Mouse (Mus musculus) T-helper 1 cell (primary cell): Measurements from ENCODE around the gene Cd1d1.

Experiments
- in situ Hi-C: fragments of 300-600 bp; cut with MboI, MseI; formaldehyde crosslinking; loops from one replicate; pipeline ENCODE4 v1.15.1; 2025; ENCODE audit warnings: high pct_unique_total_duplicates

The Cd1d1 gene

DNA sequence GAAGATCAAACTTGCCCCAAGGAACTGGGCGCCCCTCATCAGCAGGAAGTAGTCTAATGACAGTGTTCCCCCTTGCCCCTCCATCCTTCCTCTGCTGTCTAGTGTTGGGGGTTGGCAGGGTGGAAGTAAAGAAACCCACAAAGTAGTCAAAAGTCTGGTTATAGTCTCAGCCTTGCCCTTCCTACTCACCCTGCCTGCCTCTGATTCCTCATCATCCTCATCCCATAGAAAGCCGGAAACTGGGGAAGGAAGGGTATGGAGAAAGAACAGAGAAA, 37.9 kb downstream of the Cd1d1 start:
- in situ Hi-C loops = no loop called here

DNA sequence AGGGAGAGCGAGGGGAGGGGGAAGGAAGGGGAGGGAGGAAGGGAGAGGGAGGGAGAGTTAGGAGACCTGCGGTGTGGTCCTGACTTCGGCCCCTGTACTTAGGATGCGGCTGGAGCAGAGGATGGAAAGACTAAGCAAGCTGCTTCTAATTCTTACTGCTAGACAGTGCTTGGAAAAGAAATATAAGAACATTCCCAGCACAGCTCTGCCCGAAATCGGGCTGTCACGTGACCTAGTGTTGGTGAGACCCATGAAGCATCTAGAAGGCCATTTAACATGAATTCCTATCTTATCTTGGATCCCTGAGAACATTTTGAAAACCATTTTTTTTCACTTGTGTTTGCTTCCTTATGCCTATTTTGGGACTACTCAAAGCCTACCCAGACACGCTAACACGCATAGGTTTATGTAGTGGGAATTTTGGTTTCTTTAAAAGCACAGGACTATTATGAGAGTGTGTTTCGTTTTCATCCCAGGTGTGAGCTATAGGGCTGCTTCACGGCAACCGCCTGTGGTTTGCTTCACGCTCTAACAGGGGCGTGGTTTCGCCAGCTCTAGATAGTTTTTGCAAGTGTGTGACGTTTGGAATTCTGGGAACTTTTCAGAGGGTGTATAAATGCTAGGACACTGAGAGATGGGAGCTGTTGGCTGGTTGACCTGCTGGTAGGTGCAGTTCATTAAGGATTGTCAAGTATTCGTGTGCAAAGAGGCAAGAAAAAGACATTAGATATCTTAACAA, 38.4 kb downstream of the Cd1d1 start:
- in situ Hi-C loops = no loop called here

DNA sequence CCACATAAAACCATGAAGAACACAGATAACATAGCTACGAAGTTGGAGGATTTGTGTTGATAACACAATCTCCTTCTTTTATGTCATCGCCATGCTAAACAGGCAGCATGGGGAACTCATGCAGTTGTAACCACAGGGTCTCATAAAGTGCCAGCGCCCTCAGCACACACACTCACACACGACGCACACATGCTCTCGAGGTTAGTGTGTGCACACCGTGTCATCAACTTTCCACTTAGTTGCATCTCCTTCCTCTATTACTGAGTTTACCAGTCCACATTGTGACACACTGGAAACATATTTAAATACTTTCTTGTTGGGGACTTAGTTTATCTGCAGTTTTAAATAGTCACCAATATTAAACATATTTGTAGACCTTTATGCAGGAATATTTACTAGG, 40.2 kb downstream of the Cd1d1 start:
- in situ Hi-C loops = no loop called here

DNA sequence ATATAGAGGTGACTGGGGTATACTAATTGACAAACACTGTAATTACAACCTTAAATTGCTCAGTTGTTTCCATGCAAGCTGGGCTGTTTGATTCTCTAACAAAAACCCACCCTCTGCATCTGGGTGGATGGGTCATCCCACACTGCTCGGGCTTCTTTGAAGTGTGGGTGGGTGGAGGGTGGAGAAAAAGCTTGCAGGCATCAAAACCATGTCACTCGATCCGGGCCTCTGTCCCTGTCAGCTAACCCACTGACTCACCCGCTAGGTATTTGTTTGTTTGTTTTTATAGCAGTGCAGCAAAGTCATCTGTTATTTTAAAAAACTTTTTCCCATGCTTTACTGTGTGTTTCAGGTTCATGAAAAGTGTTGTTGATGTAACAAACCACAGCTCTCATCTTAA, 43.9 kb downstream of the Cd1d1 start:
- in situ Hi-C loops = no loop called here

DNA sequence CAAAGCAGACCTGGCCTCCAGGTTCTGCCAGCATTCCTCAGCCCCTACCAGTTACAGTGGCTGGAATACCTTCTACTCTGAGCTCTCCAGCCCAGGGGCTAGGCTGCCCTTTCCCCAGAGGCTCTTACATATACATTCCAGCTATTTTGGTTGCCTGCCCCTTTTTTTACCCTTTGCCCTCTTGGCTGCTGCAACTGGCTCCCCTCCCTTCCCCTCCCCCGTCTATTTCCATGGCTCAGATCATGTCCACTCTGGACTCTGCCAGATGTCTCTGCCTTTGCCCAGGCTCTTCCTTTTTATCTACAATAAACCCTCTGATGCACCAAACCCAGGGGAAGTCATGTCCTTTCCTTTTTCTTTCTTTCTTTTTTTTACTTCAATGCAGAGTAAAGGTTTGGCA, 44.7 kb downstream of the Cd1d1 start:
- in situ Hi-C loops = no loop called here

DNA sequence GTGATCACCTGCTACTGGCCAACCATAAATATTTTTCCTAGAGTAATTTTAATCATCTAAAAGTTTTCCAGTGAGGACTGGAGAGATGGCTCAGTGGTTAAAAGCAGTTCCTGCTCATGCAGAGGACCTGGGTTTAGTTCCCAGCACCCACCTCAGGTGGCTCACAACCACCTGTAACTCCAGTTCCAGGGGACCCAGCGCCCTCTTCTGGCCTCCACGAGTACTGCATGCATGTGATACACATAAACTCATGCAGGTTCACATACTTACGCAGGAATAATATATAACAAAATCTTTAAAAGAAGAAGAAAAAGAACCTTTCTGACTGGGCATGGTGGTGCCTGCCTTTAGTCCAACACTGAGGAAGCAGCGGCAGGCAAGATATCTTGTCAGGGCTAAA, 45.4 kb downstream of the Cd1d1 start:
- in situ Hi-C loops = no loop called here

DNA sequence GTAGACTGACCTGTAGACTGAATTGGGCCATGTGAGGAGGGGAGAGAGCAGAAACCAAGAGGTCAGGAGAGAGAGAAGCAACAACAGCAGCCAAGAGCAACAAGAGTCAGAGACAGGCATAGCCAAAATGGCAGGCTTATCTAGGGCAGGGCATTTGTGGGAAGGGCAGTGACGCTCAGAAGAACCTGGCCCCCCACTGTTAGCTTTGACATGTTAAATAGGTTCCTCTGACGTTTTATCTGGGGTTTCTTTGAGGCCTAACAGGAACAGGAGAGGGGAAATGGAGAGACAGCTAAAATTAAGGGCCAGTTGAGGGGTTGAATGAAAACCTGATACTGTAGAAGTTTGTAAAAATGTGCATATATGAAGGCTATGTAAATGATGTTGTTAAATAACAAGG, 48.6 kb downstream of the Cd1d1 start:
- in situ Hi-C loops = no loop called here
